Mouse (Mus musculus) telencephalon, adult 2 months (tissue): ENCODE results near the gene Cacna1d.
A peak's percentile ranks its signal among the peaks of the same experiment; 100 is the strongest.

Experiments
- DNase-seq: peaks from one replicate; pipeline ENCODE4 v3.0.0-alpha.2; 2011; ENCODE audit warnings: low read depth, low spot score

Gene Cacna1d

GRCm38 (mm10) chr14:30168387-30168786 is 322.9 kb downstream of the Cacna1d start:
- no peak for DNase-seq

- DNase-seq: no peak
Measured at GRCm38 (mm10) chr14:30167606-30168005, 323.6 kb downstream of the Cacna1d start.

GRCm38 (mm10) chr14:30166036-30166435 is 325.2 kb downstream of the Cacna1d start:
- no peak for DNase-seq

GRCm38 (mm10) chr14:30163733-30164708 is 327.2 kb downstream of the Cacna1d start:
- DNase-seq: peak; percentile 65

GRCm38 (mm10) chr14:30147774-30148173 is 343.5 kb downstream of the Cacna1d start:
- no peak for DNase-seq

GRCm38 (mm10) chr14:30138379-30138964 is 352.8 kb downstream of the Cacna1d start:
- no peak for DNase-seq

- no peak for DNase-seq
Measured at GRCm38 (mm10) chr14:30137961-30138360, 353.3 kb downstream of the Cacna1d start.

- DNase-seq: peak; percentile 65
Measured at GRCm38 (mm10) chr14:30136965-30137364, 354.3 kb downstream of the Cacna1d start.

GRCm38 (mm10) chr14:30135351-30135750 is 355.9 kb downstream of the Cacna1d start:
- DNase-seq: no peak

- no peak for DNase-seq
Measured at GRCm38 (mm10) chr14:30133684-30134083, 357.6 kb downstream of the Cacna1d start.

- DNase-seq: no peak
Measured at GRCm38 (mm10) chr14:30131256-30131655, 360.0 kb downstream of the Cacna1d start.

GRCm38 (mm10) chr14:30130092-30130491 is 361.2 kb downstream of the Cacna1d start:
- no peak for DNase-seq

- DNase-seq: no peak
Measured at GRCm38 (mm10) chr14:30129378-30129777, 361.9 kb downstream of the Cacna1d start.

GRCm38 (mm10) chr14:30124951-30125690 is 366.1 kb downstream of the Cacna1d start:
- peak; percentile 76 for DNase-seq

GRCm38 (mm10) chr14:30120023-30120422 is 371.2 kb downstream of the Cacna1d start:
- DNase-seq: no peak

- no peak for DNase-seq
Measured at GRCm38 (mm10) chr14:30113392-30114108, 377.7 kb downstream of the Cacna1d start.

- DNase-seq: no peak
Measured at GRCm38 (mm10) chr14:30109079-30109478, 382.2 kb downstream of the Cacna1d start.

GRCm38 (mm10) chr14:30106550-30106949 is 384.7 kb downstream of the Cacna1d start:
- DNase-seq: no peak

- no peak for DNase-seq
Measured at GRCm38 (mm10) chr14:30105551-30105950, 385.7 kb downstream of the Cacna1d start.

GRCm38 (mm10) chr14:30103946-30104536 is 387.2 kb downstream of the Cacna1d start:
- no peak for DNase-seq

GRCm38 (mm10) chr14:30097239-30097638 is 394.0 kb downstream of the Cacna1d start:
- no peak for DNase-seq
